Mouse (Mus musculus) midbrain, embryonic 10.5 days (tissue): ENCODE measurements around the gene Rinl. TPM values are rescaled to one million over a fixed set of nuclear protein-coding genes. Genes with fewer than 3 reads are reported as not detected.
A peak's percentile ranks its signal among the peaks of the same experiment; 100 is the strongest.

ENCODE experiments used
- DNase-seq: peaks from one replicate; pipeline ENCODE4 v3.0.0-alpha.2; 2017; ENCODE audit warnings: low spot score
- H3K27ac ChIP-seq: fragments of 300-500 bp; sonication (generic); replicated peaks from 2 replicates; pipeline ENCODE4 v1.5.1; 2016; ENCODE audit warnings: mild to moderate bottlenecking
- H3K27me3 ChIP-seq: fragments of 300-500 bp; sonication (generic); 2 replicates; pipeline ENCODE4 v1.6.1; 2016; ENCODE audit warnings: low read depth, mild to moderate bottlenecking; ENCODE audit not compliant: poor library complexity, severe bottlenecking
- H3K36me3 ChIP-seq: fragments of 300-500 bp; sonication (generic); 2 replicates; pipeline ENCODE4 v1.6.1; 2016; ENCODE audit warnings: mild to moderate bottlenecking, moderate library complexity
- H3K4me1 ChIP-seq: fragments of 300-500 bp; sonication (generic); 2 replicates; pipeline ENCODE4 v1.6.1; 2016
- H3K4me3 ChIP-seq: fragments of 300-500 bp; sonication (generic); 2 replicates; pipeline ENCODE4 v1.5.1; 2016; ENCODE audit warnings: mild to moderate bottlenecking, moderate library complexity
- H3K9me3 ChIP-seq: fragments of 300-500 bp; sonication (generic); replicated peaks from 2 replicates; pipeline ENCODE4 v1.6.1; 2016; ENCODE audit warnings: mild to moderate bottlenecking
- WGBS: fragments of 180-500 bp; shearing (Covaris S2); methylation state at CpG from one replicate; pipeline ENCODE4 v1.1.7; 2016; 5-methylcytosine and 5-hydroxymethylcytosine counted together
- polyA plus RNA-seq: library from polyadenylated mRNA; unstranded; fragments of >200 nt; fragmentation: Nextera tagmentation; extraction: Ambion mirVana; gene quantifications from 2 replicates; pipeline ENCODE4 v1.2.1, GENCODE M21; 2016

The Rinl gene
- polyA plus RNA-seq, 1 experiment from 2014 or later: 3.5 TPM

GRCm38 (mm10) chr7:28803756-28804155 lies 15.0 kb downstream of the Rinl start:
- 76% methylated on average over 4 of the region's 4 CpGs for WGBS
- H3K27ac ChIP-seq: peak overlapping the region; percentile 82

GRCm38 (mm10) chr7:28806869-28807268 lies 18.1 kb downstream of the Rinl start:
- H3K9me3 ChIP-seq: no peaks in the 10 kb centered on the region
- no peak for DNase-seq
- peaks cover 2% of the 10 kb centered on the region for H3K36me3 ChIP-seq
- 87% methylated on average over 4 of the region's 4 CpGs for WGBS
- no peak overlapping the region for H3K27ac ChIP-seq
- H3K4me1 ChIP-seq: peaks cover 59% of the 10 kb centered on the region
- H3K27me3 ChIP-seq: no peaks in the 10 kb centered on the region
- H3K4me3 ChIP-seq: no peak overlapping the region

More at GRCm38 (mm10) chr7:28803756-28804155, 15.0 kb downstream of the Rinl start:
- no peaks in the 10 kb centered on the region for H3K36me3 ChIP-seq
- peaks cover 60% of the 10 kb centered on the region for H3K4me1 ChIP-seq
- H3K4me3 ChIP-seq: no peak overlapping the region
- no peaks in the 10 kb centered on the region for H3K27me3 ChIP-seq
- no peaks in the 10 kb centered on the region for H3K9me3 ChIP-seq
- no peak for DNase-seq

- WGBS: 26% methylated on average over 8 of the region's 8 CpGs
- Histone ChIP-seq H3K4me1 (peaks cover 59% of the 10 kb centered on the region), H3K27me3 (no peaks in the 10 kb centered on the region), H3K36me3 (peaks cover 11% of the 10 kb centered on the region), H3K4me3 (peak overlapping the region; percentile 94), H3K9me3 (no peaks in the 10 kb centered on the region), H3K27ac (peak overlapping the region; percentile 100)
- DNase-seq: no peak
Measured at GRCm38 (mm10) chr7:28807641-28808220, 19.0 kb downstream of the Rinl start.

- peak within 1 kb of the TSS; percentile 100 for H3K27ac ChIP-seq
- no peaks in the 10 kb centered on the region for H3K27me3 ChIP-seq
- H3K4me1 ChIP-seq: peaks cover 59% of the 10 kb centered on the region
- WGBS: 4% methylated on average over 35 of the region's 35 CpGs
- H3K9me3 ChIP-seq: no peaks in the 10 kb centered on the region
- H3K36me3 ChIP-seq: peaks cover 17% of the 10 kb centered on the region
- no peak for DNase-seq
- H3K4me3 ChIP-seq: peak within 1 kb of the TSS; percentile 94
Measured at GRCm38 (mm10) chr7:28808221-28808941, 19.6 kb downstream of the Rinl start, which contains the start of gene Hnrnpl. TSS of gene Hnrnpl (plus strand) at chr7:28808541.

GRCm38 (mm10) chr7:28808957-28809393 lies 20.2 kb downstream of the Rinl start:
- Histone ChIP-seq H3K36me3 (peaks cover 23% of the 10 kb centered on the region), H3K27me3 (no peaks in the 10 kb centered on the region), H3K4me1 (peaks cover 59% of the 10 kb centered on the region), H3K9me3 (no peaks in the 10 kb centered on the region), H3K4me3 (peak overlapping the region; percentile 94), H3K27ac (peak overlapping the region; percentile 100)
- DNase-seq: peak; percentile 94
- WGBS: 0% methylated on average over 32 of the region's 32 CpGs

GRCm38 (mm10) chr7:28809401-28810089 lies 20.8 kb downstream of the Rinl start:
- peak overlapping the region; percentile 94 for H3K4me3 ChIP-seq
- H3K36me3 ChIP-seq: peaks cover 29% of the 10 kb centered on the region
- WGBS: under 1% methylated on average over 35 of the region's 35 CpGs
- DNase-seq: peak; percentile 82
- H3K27me3 ChIP-seq: no peaks in the 10 kb centered on the region
- H3K9me3 ChIP-seq: no peaks in the 10 kb centered on the region
- H3K27ac ChIP-seq: peak overlapping the region; percentile 100
- peaks cover 63% of the 10 kb centered on the region for H3K4me1 ChIP-seq

GRCm38 (mm10) chr7:28810107-28811066 lies 21.6 kb downstream of the Rinl start:
- Histone ChIP-seq H3K9me3 (no peaks in the 10 kb centered on the region), H3K27ac (peak overlapping the region; percentile 100), H3K27me3 (no peaks in the 10 kb centered on the region), H3K36me3 (peaks cover 37% of the 10 kb centered on the region), H3K4me3 (peak overlapping the region; percentile 94), H3K4me1 (peaks cover 68% of the 10 kb centered on the region)
- WGBS: under 1% methylated on average over 70 of the region's 70 CpGs
- DNase-seq: peak; percentile 98

- Histone ChIP-seq H3K36me3 (peaks cover 46% of the 10 kb centered on the region), H3K4me1 (peaks cover 68% of the 10 kb centered on the region), H3K27ac (peak overlapping the region; percentile 100), H3K9me3 (no peaks in the 10 kb centered on the region), H3K4me3 (peak overlapping the region; percentile 94), H3K27me3 (no peaks in the 10 kb centered on the region)
- DNase-seq: peak; percentile 94
- WGBS: under 1% methylated on average over 40 of the region's 40 CpGs
Measured at GRCm38 (mm10) chr7:28811228-28811627, 22.5 kb downstream of the Rinl start.

GRCm38 (mm10) chr7:28811640-28812275 lies 23.0 kb downstream of the Rinl start:
- Histone ChIP-seq H3K4me3 (peak overlapping the region; percentile 94), H3K27ac (peak overlapping the region; percentile 100), H3K4me1 (peaks cover 71% of the 10 kb centered on the region), H3K9me3 (no peaks in the 10 kb centered on the region), H3K36me3 (peaks cover 51% of the 10 kb centered on the region), H3K27me3 (no peaks in the 10 kb centered on the region)
- no peak for DNase-seq
- 21% methylated on average over 7 of the region's 7 CpGs for WGBS

GRCm38 (mm10) chr7:28812436-28812835 lies 23.7 kb downstream of the Rinl start:
- Histone ChIP-seq H3K4me3 (peak overlapping the region; percentile 94), H3K27ac (peak overlapping the region; percentile 100), H3K27me3 (no peaks in the 10 kb centered on the region), H3K9me3 (no peaks in the 10 kb centered on the region), H3K36me3 (peaks cover 58% of the 10 kb centered on the region), H3K4me1 (peaks cover 71% of the 10 kb centered on the region)
- 77% methylated on average over 4 of the region's 4 CpGs for WGBS
- no peak for DNase-seq

GRCm38 (mm10) chr7:28812949-28813348 lies 24.2 kb downstream of the Rinl start:
- H3K4me1 ChIP-seq: peaks cover 71% of the 10 kb centered on the region
- no peaks in the 10 kb centered on the region for H3K9me3 ChIP-seq
- H3K4me3 ChIP-seq: peak overlapping the region; percentile 94
- 90% methylated on average over 5 of the region's 5 CpGs for WGBS
- H3K36me3 ChIP-seq: peaks cover 63% of the 10 kb centered on the region
- no peak for DNase-seq
- H3K27ac ChIP-seq: no peak overlapping the region
- H3K27me3 ChIP-seq: no peaks in the 10 kb centered on the region
